Mouse (Mus musculus) bone marrow, adult 2 months (tissue): ENCODE results near the gene 2310022A10Rik.

Source experiments
- CTCF ChIP-seq: fragments of 200-500 bp; IDR thresholded peaks from 2 replicates; pipeline ENCODE4 v1.5.1; 2011; ENCODE audit warnings: low read length, control low read depth; ENCODE audit not compliant: control insufficient read depth, insufficient read depth
- POLR2A ChIP-seq: fragments of 200-500 bp; IDR thresholded peaks from 2 replicates; pipeline ENCODE4 v1.6.1; 2011; ENCODE audit warnings: low read depth, mild to moderate bottlenecking, control low read depth, low read length, borderline replicate concordance; ENCODE audit not compliant: control insufficient read depth

- TF ChIP-seq CTCF (no peak), POLR2A (no peak)
These were observed 33.8 kb downstream of the 2310022A10Rik start for GRCm38 (mm10) chr7:27586861-27587260.
